Mouse (Mus musculus): ENCODE data around the gene Sec16b.

- TF ChIP-seq POLR2A (IDR thresholded peaks at IDR 0.05; ENCODE audit: insufficient read depth, low read length) = no peak
- TF ChIP-seq CTCF (IDR thresholded peaks at IDR 0.05; ENCODE audit: low read depth, low read length) = no peak
Measured at GRCm38 (mm10) chr1:157594561-157594960, 88.0 kb downstream of the Sec16b start.

Data from ES-Bruce4 (cell line).